Mouse (Mus musculus): ENCODE measurements around the gene 2210408I21Rik. TPM values are rescaled to one million over a fixed set of nuclear protein-coding genes. Genes with fewer than 3 reads are reported as not detected.

Gene 2210408I21Rik
- 37.7 TPM for polyA plus RNA-seq (2014; fragmentation: Illumina TruSeq; extraction: RNeasy Lipid Tissue Mini Kit (QIAGEN cat#74804))

GRCm38 (mm10) chr13:77134931-77135620 lies at the start of gene 2210408I21Rik, which contains the start of gene Slf1:
Gene 2210408I21Rik, plus strand, starts transcription at chr13:77135540.
Gene Slf1, minus strand, starts transcription at chr13:77135473.

Other genes starting within 250 kb of the 2210408I21Rik start
- gene Slf1, start 67 bp upstream of the 2210408I21Rik start, polyA plus RNA-seq (2014; fragmentation: Illumina TruSeq; extraction: RNeasy Lipid Tissue Mini Kit (QIAGEN cat#74804)) = 58.1 TPM

Measured in ovary, adult 10 weeks (tissue).